Mouse (Mus musculus) kidney, postnatal 0 days (tissue): ENCODE results near the gene Fmnl3. TPM values are rescaled to one million over a fixed set of nuclear protein-coding genes. Genes with fewer than 3 reads are reported as not detected.

ENCODE experiments used
- ATAC-seq: fragments of 200-750 bp; cut with Nextera tagmentation; replicated peaks from 2 replicates; pipeline ENCODE4 v1.8.0; 2017; ENCODE audit warnings: low read depth, moderate number of reproducible peaks, moderate TSS enrichment, moderate library complexity; ENCODE audit not compliant: low FRiP score
- DNase-seq: peaks from one replicate; pipeline ENCODE4 v3.0.0-alpha.2; 2016; ENCODE audit warnings: low spot score
- H3K27ac ChIP-seq: fragments of 300-500 bp; sonication (generic); 2 replicates; pipeline ENCODE4 v1.5.1; 2014; ENCODE audit warnings: mild to moderate bottlenecking
- H3K27me3 ChIP-seq: fragments of 300-500 bp; sonication (generic); 2 replicates; pipeline ENCODE4 v1.6.1; 2014; ENCODE audit warnings: low read length, mixed read lengths; ENCODE audit not compliant: insufficient read depth
- H3K36me3 ChIP-seq: fragments of 300-500 bp; sonication (generic); 2 replicates; pipeline ENCODE4 v1.6.1; 2014; ENCODE audit warnings: low read length, mixed read lengths; ENCODE audit not compliant: insufficient read depth
- H3K4me1 ChIP-seq: fragments of 300-500 bp; sonication (generic); replicated peaks from 2 replicates; pipeline ENCODE4 v1.6.1; 2014; ENCODE audit warnings: antibody characterized with exemption, low read length, mixed read lengths; ENCODE audit not compliant: insufficient read depth
- H3K4me2 ChIP-seq: fragments of 300-500 bp; sonication (generic); 2 replicates; pipeline ENCODE4 v1.6.1; 2014; ENCODE audit warnings: mild to moderate bottlenecking, low read length, moderate library complexity, mixed read lengths
- H3K4me3 ChIP-seq: fragments of 300-500 bp; sonication (generic); replicated peaks from 2 replicates; pipeline ENCODE4 v1.5.1; 2014; ENCODE audit warnings: low read depth, low read length
- H3K9ac ChIP-seq: fragments of 300-500 bp; sonication (generic); 2 replicates; pipeline ENCODE4 v1.6.1; 2014; ENCODE audit warnings: low read depth, low read length
- H3K9me3 ChIP-seq: fragments of 300-500 bp; sonication (generic); replicated peaks from 2 replicates; pipeline ENCODE4 v1.6.1; 2016; ENCODE audit warnings: low read length, inconsistent platforms, mixed read lengths
- CTCF ChIP-seq: IDR thresholded peaks from 2 replicates; pipeline ENCODE4 v1.5.1; 2016; ENCODE audit warnings: antibody characterized with exemption, low read depth, mild to moderate bottlenecking, moderate library complexity
- WGBS: fragments of 180-500 bp; shearing (Covaris S2); extraction: QIAGEN DNeasy Blood & Tissue Kit; methylation state at CpG from one replicate; pipeline ENCODE4 v1.1.7; 2014; 5-methylcytosine and 5-hydroxymethylcytosine counted together
- polyA plus RNA-seq: library from polyadenylated mRNA; unstranded; fragments of >200 nt; fragmentation: Nextera tagmentation; extraction: Ambion mirVana; gene quantifications from 2 replicates; pipeline ENCODE4 v1.2.1, GENCODE M21; 2015

The Fmnl3 gene
- polyA plus RNA-seq, 1 experiment from 2014 or later: 31.6 TPM

DNA sequence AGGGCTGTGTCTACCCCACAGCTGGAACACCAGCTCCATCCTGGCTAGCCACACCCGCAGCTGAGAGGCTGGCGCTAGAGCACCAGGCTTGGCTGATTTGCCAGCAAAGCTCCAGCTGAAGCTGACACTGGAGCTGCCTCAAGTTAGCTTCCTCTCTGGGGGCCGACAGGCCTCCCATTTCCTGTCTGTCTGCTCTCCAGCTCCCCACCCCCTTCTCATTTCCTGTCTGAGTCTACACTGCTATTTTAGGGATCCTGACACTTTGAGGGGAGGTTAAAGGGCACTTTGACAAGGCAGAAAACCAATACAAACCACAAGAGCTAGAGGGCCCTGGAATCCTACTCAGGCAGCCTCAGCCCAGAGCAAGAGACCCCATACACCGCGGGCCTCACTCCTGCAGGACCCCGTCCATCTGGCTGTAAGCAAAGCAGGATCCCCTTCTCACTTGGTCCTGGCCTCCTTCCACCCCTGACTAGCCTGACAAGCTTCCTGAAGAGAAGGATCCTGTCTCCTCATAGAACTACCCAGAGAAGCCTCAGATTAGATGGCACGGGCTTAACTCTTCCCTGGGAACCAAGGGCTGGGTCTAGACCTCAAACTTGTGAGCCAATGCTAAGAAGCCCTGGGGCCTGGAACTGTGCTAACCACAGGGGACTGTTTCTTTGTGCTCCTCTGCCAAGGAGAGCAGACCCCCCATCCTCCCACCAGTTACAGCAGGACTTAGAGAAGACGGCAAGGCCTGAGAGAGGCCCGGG lies 37.2 kb downstream of the Fmnl3 start:
- 14% methylated on average over 9 of the region's 9 CpGs for WGBS
- Histone ChIP-seq H3K4me2 (peak overlapping the region; percentile 23), H3K36me3 (peaks cover 3% of the 10 kb centered on the region; the same call in 1 of the 2 replicates), H3K4me3 (no peak overlapping the region), H3K4me1 (peaks cover 48% of the 10 kb centered on the region), H3K9me3 (no peaks in the 10 kb centered on the region), H3K9ac (no peak overlapping the region), H3K27me3 (no peaks in the 10 kb centered on the region), H3K27ac (peak overlapping the region; percentile 93)
- ATAC-seq (peak; percentile 75), DNase-seq (peak; percentile 98)
- TF ChIP-seq CTCF: peak; percentile 41

DNA sequence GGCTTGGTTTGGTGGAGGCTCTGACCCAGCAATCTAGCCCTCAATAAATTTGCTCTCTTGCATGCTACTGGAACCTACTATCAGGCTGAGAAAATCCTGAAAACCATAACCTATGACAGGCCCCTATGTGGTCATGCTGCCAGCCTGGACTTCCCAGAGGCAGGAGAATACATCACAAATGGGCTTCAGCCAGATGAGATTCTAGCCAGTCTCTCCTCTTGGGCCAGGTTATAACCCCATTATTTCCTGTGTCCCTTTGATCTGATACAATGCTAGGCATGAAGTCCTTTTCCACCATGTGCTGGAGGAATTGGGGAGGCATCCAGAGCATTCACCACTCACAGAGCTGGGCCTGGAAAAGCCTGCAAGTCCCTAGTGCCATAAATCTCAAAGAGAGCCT lies 38.2 kb downstream of the Fmnl3 start:
- no peak overlapping the region; the same call in 1 of the 2 replicates for H3K4me2 ChIP-seq
- DNase-seq: peak; percentile 41
- ATAC-seq: no peak

DNA sequence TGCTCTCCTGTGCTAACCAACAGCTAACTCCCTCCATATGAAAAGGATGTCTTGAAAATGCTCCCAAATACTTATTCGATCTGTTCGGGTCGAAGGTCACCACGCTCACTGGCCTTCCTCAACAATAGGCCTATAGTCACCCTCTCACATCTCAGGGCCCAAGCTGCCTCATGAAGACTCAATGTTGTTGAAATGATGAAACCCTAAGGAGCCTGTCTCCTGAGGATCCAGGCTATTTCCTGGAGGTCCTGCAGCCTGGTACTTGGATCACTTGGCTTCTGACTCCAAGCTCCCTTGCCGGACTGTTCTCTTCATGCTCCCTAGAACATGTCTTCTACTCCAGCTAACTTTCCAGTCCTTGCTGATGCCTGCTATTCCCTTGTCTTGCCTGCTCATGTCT lies 38.9 kb downstream of the Fmnl3 start:
- 77% methylated on average over 5 of the region's 5 CpGs for WGBS
- DNase-seq (no peak), ATAC-seq (no peak)
- peaks cover 13% of the 10 kb centered on the region; the same call in 1 of the 2 replicates for H3K36me3 ChIP-seq
- H3K4me1 ChIP-seq: peaks cover 36% of the 10 kb centered on the region
- H3K4me3 ChIP-seq: no peak overlapping the region
- no peak overlapping the region for H3K4me2 ChIP-seq
- H3K9ac ChIP-seq: no peak overlapping the region
- no peaks in the 10 kb centered on the region for H3K9me3 ChIP-seq
- no peak for TF ChIP-seq CTCF
- H3K27me3 ChIP-seq: no peaks in the 10 kb centered on the region
- H3K27ac ChIP-seq: peak overlapping the region; percentile 93; the same call in 1 of the 2 replicates

More for the DNA sequence above, 38.2 kb downstream of the Fmnl3 start:
- no peak for TF ChIP-seq CTCF
- Histone ChIP-seq H3K4me3 (no peak overlapping the region), H3K9me3 (no peaks in the 10 kb centered on the region), H3K4me1 (peaks cover 41% of the 10 kb centered on the region), H3K36me3 (peaks cover 10% of the 10 kb centered on the region; the same call in 1 of the 2 replicates), H3K27me3 (no peaks in the 10 kb centered on the region), H3K27ac (peak overlapping the region; percentile 93), H3K9ac (no peak overlapping the region)

DNA sequence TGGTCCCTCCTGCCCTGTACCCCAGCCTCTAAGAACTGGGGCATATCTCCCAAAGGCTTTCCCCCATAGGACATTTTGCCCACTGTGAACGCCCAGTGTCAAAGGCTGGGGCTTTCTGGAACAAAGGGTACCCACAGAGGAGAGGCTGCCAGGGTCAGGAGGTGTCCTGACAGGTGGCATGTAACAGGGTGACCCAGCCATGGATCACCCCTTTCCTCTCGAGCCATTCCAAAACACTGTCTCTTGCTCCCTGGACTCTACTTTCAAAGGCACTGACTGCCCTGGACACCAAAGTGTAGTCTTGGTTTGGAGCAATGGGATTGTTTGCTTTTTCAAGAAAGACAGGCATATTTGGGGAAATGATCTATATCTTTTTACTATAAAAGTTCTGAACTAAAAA lies 40.0 kb downstream of the Fmnl3 start:
- Histone ChIP-seq H3K4me2 (no peak overlapping the region), H3K4me3 (no peak overlapping the region), H3K36me3 (peaks cover 19% of the 10 kb centered on the region; the same call in 1 of the 2 replicates), H3K4me1 (peaks cover 34% of the 10 kb centered on the region), H3K9me3 (no peaks in the 10 kb centered on the region), H3K27me3 (no peaks in the 10 kb centered on the region), H3K27ac (no peak overlapping the region), H3K9ac (no peak overlapping the region)
- DNase-seq: no peak
- WGBS: 56% methylated on average over 2 of the region's 2 CpGs
- no peak for TF ChIP-seq CTCF
- ATAC-seq: no peak

DNA sequence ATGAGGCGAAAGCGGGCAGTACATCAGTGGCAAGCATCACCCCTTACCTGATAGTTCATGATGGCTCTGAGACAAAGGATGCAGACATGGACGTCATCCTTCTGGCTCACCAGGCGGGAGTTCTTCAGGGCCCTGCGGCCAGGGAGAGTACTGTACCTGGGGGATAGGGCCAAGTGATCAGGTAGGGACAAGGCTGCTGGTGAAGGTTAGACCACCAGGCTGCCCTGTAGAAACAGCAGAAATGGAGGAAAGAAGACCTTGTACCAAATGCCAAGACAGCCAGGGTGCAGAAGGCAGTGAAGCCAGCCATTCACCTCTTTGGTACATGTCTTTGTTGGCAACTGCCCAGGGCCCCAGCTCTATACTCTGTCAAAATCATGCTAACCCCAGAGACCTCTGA lies 42.3 kb downstream of the Fmnl3 start:
- ATAC-seq (no peak), DNase-seq (no peak)
- no peaks in the 10 kb centered on the region for H3K9me3 ChIP-seq
- H3K9ac ChIP-seq: no peak overlapping the region
- H3K27ac ChIP-seq: no peak overlapping the region
- H3K4me3 ChIP-seq: no peak overlapping the region
- H3K4me1 ChIP-seq: peaks cover 15% of the 10 kb centered on the region
- H3K27me3 ChIP-seq: no peaks in the 10 kb centered on the region
- no peak overlapping the region for H3K4me2 ChIP-seq
- 98% methylated on average over 5 of the region's 5 CpGs for WGBS
- no peak for TF ChIP-seq CTCF
- H3K36me3 ChIP-seq: peaks cover 39% of the 10 kb centered on the region

DNA sequence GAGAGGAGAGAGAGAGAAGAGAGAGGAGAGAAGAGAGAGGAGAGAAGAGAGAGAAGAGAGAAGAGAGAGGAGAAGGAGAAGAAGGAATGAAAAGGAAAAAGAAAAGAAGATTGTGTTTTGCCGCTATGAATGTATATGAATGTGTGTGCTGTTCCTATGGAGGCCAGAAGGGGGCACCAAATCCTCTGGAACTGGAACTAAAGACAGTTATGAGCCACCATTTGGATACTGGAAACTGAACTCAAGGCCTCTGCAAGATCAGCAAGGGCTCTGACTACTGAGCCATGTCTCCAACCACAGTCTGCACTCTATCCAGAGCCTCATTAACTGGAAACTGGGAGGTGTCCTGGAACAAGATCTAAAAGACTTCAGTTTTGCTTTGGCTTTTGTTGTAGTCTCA lies 43.3 kb downstream of the Fmnl3 start:
- no peaks in the 10 kb centered on the region for H3K9me3 ChIP-seq
- ATAC-seq: no peak
- no peak overlapping the region for H3K4me2 ChIP-seq
- 93% methylated on average over 1 of the region's 1 CpGs for WGBS
- no peak overlapping the region for H3K4me3 ChIP-seq
- no peak overlapping the region for H3K27ac ChIP-seq
- no peaks in the 10 kb centered on the region for H3K27me3 ChIP-seq
- peak; percentile 57 for DNase-seq
- peaks cover 47% of the 10 kb centered on the region for H3K36me3 ChIP-seq
- no peak overlapping the region for H3K9ac ChIP-seq
- peaks cover 5% of the 10 kb centered on the region; the same call in 1 of the 2 replicates for H3K4me1 ChIP-seq
- peak; percentile 79 for TF ChIP-seq CTCF
